Mouse (Mus musculus): ENCODE data around the gene Map3k11. TPM values are rescaled to one million over a fixed set of nuclear protein-coding genes. Genes with fewer than 3 reads are reported as not detected.
A peak's percentile ranks its signal among the peaks of the same experiment; 100 is the strongest.

The Map3k11 gene
- polyA plus RNA-seq (2014; fragmentation: Nextera tagmentation; extraction: Ambion mirVana), result 9.2 and 11.8 TPM in 2 replicates

DNA sequence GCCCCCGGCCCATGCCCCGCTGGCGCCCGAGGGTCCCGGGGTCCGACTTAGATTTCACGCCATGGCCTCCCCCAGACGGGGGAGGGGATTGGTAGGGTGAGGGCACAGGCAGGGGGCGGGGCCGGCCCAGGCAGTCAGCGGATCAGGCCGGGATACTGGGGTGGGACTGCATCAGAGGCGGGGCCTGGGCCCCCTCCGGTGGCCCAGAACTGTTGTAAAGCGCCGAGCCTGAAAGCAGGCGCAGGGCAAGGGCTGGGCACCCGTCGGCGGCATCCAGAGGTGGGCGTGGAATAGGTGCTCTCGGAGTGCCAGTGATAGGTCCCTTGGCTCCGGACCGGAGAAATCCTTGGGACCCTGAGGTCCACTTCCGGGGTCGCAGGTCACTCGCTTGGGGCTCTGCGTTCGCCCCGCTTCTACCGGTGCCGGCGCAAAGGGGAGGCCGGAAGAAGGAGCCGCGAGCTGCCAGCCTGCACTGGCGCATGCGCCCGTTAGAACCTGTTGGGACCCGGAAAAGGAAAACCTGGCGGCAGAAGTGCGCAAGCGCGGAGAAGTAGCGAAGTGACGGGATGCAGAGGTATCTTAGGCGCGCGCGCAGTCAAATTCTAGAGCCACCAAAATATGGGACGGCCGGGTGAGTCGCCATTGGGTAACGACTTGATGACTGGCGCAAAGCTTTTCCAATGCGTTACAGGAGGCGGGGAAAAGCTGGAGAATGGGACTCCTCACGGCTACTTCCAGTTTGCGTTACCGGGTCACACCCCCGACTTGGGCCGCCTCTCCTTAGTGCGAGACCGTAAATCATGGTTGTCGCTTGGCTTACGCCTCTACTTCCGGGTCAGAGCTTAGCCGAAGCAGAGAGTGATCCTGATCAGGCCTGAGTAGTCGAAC lies at the start of gene Map3k11, which contains the start of gene Pcnx3:
Gene Map3k11, plus strand, starts transcription at position 543 of the 888 bp plus-strand sequence.
Gene Pcnx3, minus strand, starts transcription at position 709 of the 888 bp plus-strand sequence.
- peaks cover 60% of the 10 kb centered on the region for H3K36me3 ChIP-seq (ENCODE audit: control insufficient read depth, insufficient read depth, low read length)
- H3K4me2 ChIP-seq (ENCODE audit: low read length), result peak within 1 kb of the TSS; percentile 100
- H3K27ac ChIP-seq (ENCODE audit: low read depth, low read length), result peak within 1 kb of the TSS; percentile 78
- under 1% methylated on average over 69 of the region's 69 CpGs for WGBS
- DNase-seq (ENCODE audit: low spot score) (peak; percentile 99), ATAC-seq (peak; percentile 96)
- no peaks in the 10 kb centered on the region for H3K27me3 ChIP-seq (replicated peaks; ENCODE audit: control insufficient read depth, insufficient read depth, low read length)
- H3K9ac ChIP-seq (ENCODE audit: low read length), result peak within 1 kb of the TSS; percentile 87
- H3K4me3 ChIP-seq (ENCODE audit: low read depth, low read length), result peak within 1 kb of the TSS; percentile 89
- peaks cover 21% of the 10 kb centered on the region for H3K4me1 ChIP-seq (ENCODE audit: control insufficient read depth, insufficient read depth, low read length)
- no peaks in the 10 kb centered on the region for H3K9me3 ChIP-seq (replicated peaks; ENCODE audit: control insufficient read depth, low read length)

DNA sequence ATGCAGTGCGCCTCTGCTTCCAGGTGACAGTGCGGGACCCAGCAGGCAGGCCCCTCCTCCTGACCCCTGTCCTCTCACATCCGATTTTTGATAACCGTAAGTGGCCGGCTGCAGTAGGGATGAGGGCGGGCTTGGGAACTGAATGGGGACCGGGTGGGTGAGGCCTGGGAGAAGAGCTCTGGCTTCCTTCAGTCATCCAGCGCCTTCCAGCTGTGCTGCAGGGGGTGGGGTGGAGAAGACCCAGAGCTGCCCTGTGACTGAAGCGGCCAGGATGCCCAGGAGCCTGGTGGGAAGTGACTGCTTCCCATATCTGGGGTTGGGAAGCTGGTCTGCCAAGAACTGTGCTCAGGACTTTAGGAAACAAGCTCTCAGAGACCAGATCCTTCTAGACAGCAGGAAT lies 48.2 kb upstream of the Map3k11 start:
- peaks cover 8% of the 10 kb centered on the region; the same call in 1 of the 2 replicates for H3K4me1 ChIP-seq (ENCODE audit: control insufficient read depth, insufficient read depth, low read length)
- no peak overlapping the region for H3K9ac ChIP-seq (ENCODE audit: low read length)
- ATAC-seq, result no peak
- H3K4me2 ChIP-seq (ENCODE audit: low read length), result no peak overlapping the region
- H3K27me3 ChIP-seq (replicated peaks; ENCODE audit: control insufficient read depth, insufficient read depth, low read length), result no peaks in the 10 kb centered on the region
- 83% methylated on average over 9 of the region's 9 CpGs for WGBS
- H3K27ac ChIP-seq (ENCODE audit: low read depth, low read length), result no peak overlapping the region
- no peaks in the 10 kb centered on the region for H3K9me3 ChIP-seq (replicated peaks; ENCODE audit: control insufficient read depth, low read length)
- peaks cover 67% of the 10 kb centered on the region for H3K36me3 ChIP-seq (ENCODE audit: control insufficient read depth, insufficient read depth, low read length)
- DNase-seq (ENCODE audit: low spot score), result no peak
- H3K4me3 ChIP-seq (ENCODE audit: low read depth, low read length), result no peak overlapping the region

GRCm38 (mm10) chr19:5641021-5641420 lies 47.5 kb upstream of the Map3k11 start:
- no peak for DNase-seq (ENCODE audit: low spot score)
- Histone ChIP-seq H3K9me3 (replicated peaks; ENCODE audit: control insufficient read depth, low read length) (no peaks in the 10 kb centered on the region), H3K9ac (ENCODE audit: low read length) (no peak overlapping the region), H3K27me3 (replicated peaks; ENCODE audit: control insufficient read depth, insufficient read depth, low read length) (no peaks in the 10 kb centered on the region), H3K36me3 (ENCODE audit: control insufficient read depth, insufficient read depth, low read length) (peaks cover 74% of the 10 kb centered on the region), H3K27ac (ENCODE audit: low read depth, low read length) (no peak overlapping the region), H3K4me2 (ENCODE audit: low read length) (no peak overlapping the region), H3K4me1 (ENCODE audit: control insufficient read depth, insufficient read depth, low read length) (peaks cover 8% of the 10 kb centered on the region; the same call in 1 of the 2 replicates), H3K4me3 (ENCODE audit: low read depth, low read length) (no peak overlapping the region)
- no peak for ATAC-seq
- WGBS, result 92% methylated on average over 17 of the region's 17 CpGs

DNA sequence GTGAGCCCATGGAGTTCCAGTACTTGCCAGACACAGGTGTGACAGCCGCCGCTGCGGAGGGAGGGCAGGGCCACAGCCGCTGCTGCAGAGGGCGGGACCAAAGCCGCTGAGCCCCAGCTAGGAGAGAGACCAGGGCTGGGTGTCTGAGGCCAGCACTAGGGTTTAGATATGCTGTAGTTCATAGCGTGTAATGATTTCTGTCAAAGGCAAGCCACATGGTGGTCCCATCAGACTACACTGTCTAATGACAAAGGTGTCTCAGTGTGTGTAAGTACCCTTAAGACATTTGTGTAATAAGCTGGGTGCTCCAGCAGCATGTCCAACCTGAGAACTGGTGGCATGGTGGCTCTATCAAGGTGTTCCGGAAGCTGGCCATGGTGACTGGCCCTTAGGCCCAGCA lies 46.9 kb upstream of the Map3k11 start:
- Histone ChIP-seq H3K9ac (ENCODE audit: low read length) (no peak overlapping the region), H3K9me3 (replicated peaks; ENCODE audit: control insufficient read depth, low read length) (no peaks in the 10 kb centered on the region), H3K4me2 (ENCODE audit: low read length) (no peak overlapping the region), H3K27me3 (replicated peaks; ENCODE audit: control insufficient read depth, insufficient read depth, low read length) (no peaks in the 10 kb centered on the region), H3K4me3 (ENCODE audit: low read depth, low read length) (no peak overlapping the region), H3K36me3 (ENCODE audit: control insufficient read depth, insufficient read depth, low read length) (peaks cover 80% of the 10 kb centered on the region), H3K27ac (ENCODE audit: low read depth, low read length) (no peak overlapping the region), H3K4me1 (ENCODE audit: control insufficient read depth, insufficient read depth, low read length) (peaks cover 7% of the 10 kb centered on the region; the same call in 1 of the 2 replicates)
- DNase-seq (ENCODE audit: low spot score) (no peak), ATAC-seq (no peak)
- WGBS, result 94% methylated on average over 8 of the region's 8 CpGs

DNA sequence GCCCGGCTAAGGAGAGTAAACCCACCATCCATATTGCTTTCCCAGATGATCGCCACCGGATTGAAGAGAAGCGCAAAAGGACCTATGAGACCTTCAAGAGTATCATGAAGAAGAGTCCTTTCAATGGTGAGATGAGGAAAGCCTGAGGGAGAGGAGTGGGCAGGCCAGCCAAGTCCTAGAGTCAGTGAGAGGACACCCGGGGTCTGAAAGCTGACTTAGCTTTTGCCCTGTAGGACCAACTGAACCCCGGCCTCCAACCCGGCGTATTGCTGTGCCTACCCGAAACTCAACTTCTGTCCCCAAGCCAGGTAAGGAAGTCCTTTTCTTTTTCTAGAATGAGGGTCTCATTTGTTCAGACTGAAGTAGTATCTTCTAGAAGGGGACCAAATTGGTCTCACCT lies 43.3 kb upstream of the Map3k11 start:
- Histone ChIP-seq H3K36me3 (ENCODE audit: control insufficient read depth, insufficient read depth, low read length) (peaks cover 77% of the 10 kb centered on the region), H3K9me3 (replicated peaks; ENCODE audit: control insufficient read depth, low read length) (no peaks in the 10 kb centered on the region), H3K4me2 (ENCODE audit: low read length) (no peak overlapping the region), H3K4me1 (ENCODE audit: control insufficient read depth, insufficient read depth, low read length) (peaks cover 4% of the 10 kb centered on the region), H3K4me3 (ENCODE audit: low read depth, low read length) (no peak overlapping the region), H3K27ac (ENCODE audit: low read depth, low read length) (no peak overlapping the region), H3K9ac (ENCODE audit: low read length) (no peak overlapping the region), H3K27me3 (replicated peaks; ENCODE audit: control insufficient read depth, insufficient read depth, low read length) (no peaks in the 10 kb centered on the region)
- ATAC-seq (no peak), DNase-seq (ENCODE audit: low spot score) (no peak)
- WGBS, result 95% methylated on average over 9 of the region's 9 CpGs

GRCm38 (mm10) chr19:5646731-5647330 lies 41.7 kb upstream of the Map3k11 start:
- H3K9ac ChIP-seq (ENCODE audit: low read length), result no peak overlapping the region
- no peak overlapping the region for H3K27ac ChIP-seq (ENCODE audit: low read depth, low read length)
- H3K4me3 ChIP-seq (ENCODE audit: low read depth, low read length), result no peak overlapping the region
- no peak for DNase-seq (ENCODE audit: low spot score)
- ATAC-seq, result no peak
- peaks cover 4% of the 10 kb centered on the region for H3K4me1 ChIP-seq (ENCODE audit: control insufficient read depth, insufficient read depth, low read length)
- H3K27me3 ChIP-seq (replicated peaks; ENCODE audit: control insufficient read depth, insufficient read depth, low read length), result no peaks in the 10 kb centered on the region
- H3K9me3 ChIP-seq (replicated peaks; ENCODE audit: control insufficient read depth, low read length), result no peaks in the 10 kb centered on the region
- no peak overlapping the region for H3K4me2 ChIP-seq (ENCODE audit: low read length)
- H3K36me3 ChIP-seq (ENCODE audit: control insufficient read depth, insufficient read depth, low read length), result peaks cover 66% of the 10 kb centered on the region
- WGBS, result 91% methylated on average over 8 of the region's 8 CpGs

DNA sequence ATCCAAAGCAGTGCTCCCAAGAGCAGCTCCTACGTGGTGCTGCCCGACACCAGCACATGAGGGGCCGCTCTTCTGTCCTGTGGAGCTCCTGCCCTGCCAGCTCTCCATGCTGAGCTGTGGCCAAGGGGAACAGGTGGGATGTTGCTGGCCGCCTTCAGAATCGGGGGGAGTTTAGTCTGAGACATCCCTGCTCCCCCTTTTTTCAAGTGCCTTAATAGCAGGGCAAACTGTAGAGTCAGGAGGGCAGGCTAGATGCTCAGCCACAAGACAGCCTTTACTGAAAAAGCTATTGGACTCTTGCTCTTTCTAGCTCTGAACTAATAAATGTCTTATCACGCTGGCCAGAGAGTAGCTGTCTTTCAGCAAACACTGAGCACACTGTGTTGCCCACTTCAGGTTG lies 40.8 kb upstream of the Map3k11 start:
- 93% methylated on average over 6 of the region's 6 CpGs for WGBS
- no peak for ATAC-seq
- peaks cover 59% of the 10 kb centered on the region for H3K36me3 ChIP-seq (ENCODE audit: control insufficient read depth, insufficient read depth, low read length)
- 0 out of 2 replicates have a peak overlapping the region, but pooled peaks have one; percentile 56 for H3K27ac ChIP-seq (ENCODE audit: low read depth, low read length)
- peak overlapping the region; percentile 47; the same call in 1 of the 2 replicates for H3K9ac ChIP-seq (ENCODE audit: low read length)
- DNase-seq (ENCODE audit: low spot score), result no peak
- H3K4me3 ChIP-seq (ENCODE audit: low read depth, low read length), result no peak overlapping the region
- no peak overlapping the region for H3K4me2 ChIP-seq (ENCODE audit: low read length)
- H3K27me3 ChIP-seq (replicated peaks; ENCODE audit: control insufficient read depth, insufficient read depth, low read length), result no peaks in the 10 kb centered on the region
- no peaks in the 10 kb centered on the region for H3K9me3 ChIP-seq (replicated peaks; ENCODE audit: control insufficient read depth, low read length)
- H3K4me1 ChIP-seq (ENCODE audit: control insufficient read depth, insufficient read depth, low read length), result peaks cover 4% of the 10 kb centered on the region

- 13% methylated on average over 26 of the region's 26 CpGs for WGBS
- H3K27ac ChIP-seq (ENCODE audit: low read depth, low read length), result peak overlapping the region; percentile 56
- no peaks in the 10 kb centered on the region for H3K9me3 ChIP-seq (replicated peaks; ENCODE audit: control insufficient read depth, low read length)
- DNase-seq (ENCODE audit: low spot score) (peak; percentile 89), ATAC-seq (peak; percentile 96)
- H3K27me3 ChIP-seq (replicated peaks; ENCODE audit: control insufficient read depth, insufficient read depth, low read length), result no peaks in the 10 kb centered on the region
- H3K4me1 ChIP-seq (ENCODE audit: control insufficient read depth, insufficient read depth, low read length), result peaks cover 4% of the 10 kb centered on the region
- H3K36me3 ChIP-seq (ENCODE audit: control insufficient read depth, insufficient read depth, low read length), result peaks cover 52% of the 10 kb centered on the region
- peak overlapping the region; percentile 47 for H3K9ac ChIP-seq (ENCODE audit: low read length)
- H3K4me2 ChIP-seq (ENCODE audit: low read length), result peak overlapping the region; percentile 59
- H3K4me3 ChIP-seq (ENCODE audit: low read depth, low read length), result peak overlapping the region; percentile 24
These were observed 39.9 kb upstream of the Map3k11 start for GRCm38 (mm10) chr19:5648401-5649297.

Measured in forebrain, embryonic 14.5 days (tissue).